Mouse (Mus musculus) urinary bladder, postnatal 0 days (tissue): ENCODE data around the gene Wnt7b. TPM values are rescaled to one million over a fixed set of nuclear protein-coding genes. Genes with fewer than 3 reads are reported as not detected.

Source experiments
- polyA plus RNA-seq: library from polyadenylated mRNA; unstranded; fragments of >200 nt; fragmentation: Nextera tagmentation; extraction: Ambion mirVana; gene quantifications from 2 replicates; pipeline ENCODE4 v1.2.1, GENCODE M21; 2015

Wnt7b gene
- 13.3 and 16.1 TPM in 2 replicates for polyA plus RNA-seq

DNA sequence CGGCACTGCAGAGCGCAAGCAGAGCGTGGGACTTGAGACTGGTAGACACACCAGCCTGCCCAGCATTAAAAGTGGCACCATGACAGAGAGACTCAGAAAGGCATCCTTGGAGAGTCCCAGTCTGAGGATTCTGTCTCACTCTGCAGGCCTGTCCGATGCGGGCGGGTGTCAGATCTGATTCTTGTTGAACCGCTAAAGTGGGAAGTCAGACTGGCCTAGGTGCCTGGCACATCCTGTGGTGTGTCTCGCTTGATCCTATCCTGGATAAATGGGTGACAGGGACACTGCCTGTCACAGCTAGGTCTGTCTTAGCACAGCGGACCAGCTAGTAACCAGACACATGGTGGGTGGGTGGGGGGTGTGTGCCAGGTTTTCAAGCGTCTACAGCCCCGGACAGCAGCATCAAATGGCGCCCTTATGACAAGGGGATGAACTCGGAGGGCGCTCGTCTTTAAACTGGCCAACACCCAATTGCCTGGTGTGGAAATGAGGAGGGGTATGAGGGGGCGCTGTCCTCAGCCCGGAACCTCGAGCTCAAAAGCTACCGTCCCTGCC is at the start of gene Wnt7b:
Gene Wnt7b (minus strand): TSS at position 118 of the 555 bp plus-strand sequence.

DNA sequence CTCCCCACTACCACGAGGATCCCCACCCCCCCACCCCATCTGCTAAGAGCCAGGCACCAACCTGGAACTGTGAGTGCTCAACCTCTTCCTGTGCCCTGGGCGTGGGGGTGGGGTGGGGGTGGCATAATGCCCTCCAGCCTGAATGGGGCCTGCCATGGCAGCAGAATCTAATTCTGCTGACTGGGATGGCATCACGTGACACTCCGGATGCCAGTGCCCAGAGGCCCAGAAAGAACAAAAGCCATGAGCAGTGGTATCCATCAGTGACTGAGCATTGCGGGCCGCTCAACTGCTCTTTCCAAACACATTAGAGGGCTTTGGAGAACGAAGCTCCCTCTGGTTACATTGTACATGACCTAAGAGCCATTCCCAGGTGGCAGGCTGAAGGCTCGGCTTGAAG is 79.1 kb downstream of the Wnt7b start, which contains the start of gene 7530416G11Rik:
Gene 7530416G11Rik (minus strand): TSS at position 101 of the 400 bp plus-strand sequence.

Other genes with a start within 250 kb of the Wnt7b start
- 178 and 186 TPM in 2 replicates for gene Atxn10, start 246.2 kb downstream of the Wnt7b start, polyA plus RNA-seq
- gene 7530416G11Rik, start 79.2 kb downstream of the Wnt7b start, polyA plus RNA-seq, result not detected in 2 replicates
- 4.0 and 4.1 TPM in 2 replicates for gene Ppara, start 152.5 kb upstream of the Wnt7b start, polyA plus RNA-seq
- gene Cdpf1, start 229.2 kb upstream of the Wnt7b start, polyA plus RNA-seq, result 33.1 and 42.3 TPM in 2 replicates
- 0.10 and 0.15 TPM in 2 replicates for gene Pkdrej, start 239.3 kb upstream of the Wnt7b start, polyA plus RNA-seq
- gene Ttc38, start 249.8 kb upstream of the Wnt7b start, polyA plus RNA-seq, result 8.6 and 9.4 TPM in 2 replicates